Mouse (Mus musculus) embryonic facial prominence, embryonic 15.5 days (tissue): ENCODE measurements at regions not wholly inside any gene's neighbourhood (a gene's known extent, or its start where the extent isn't known, plus 50 kb on each side); places are given as distances from the start of the nearest gene placed in this dataset.

Experiments used
- ATAC-seq: fragments of 200-750 bp; cut with Nextera tagmentation; 2 replicates; pipeline ENCODE4 v1.8.0; 2017; ENCODE audit warnings: low read depth, moderate TSS enrichment; ENCODE audit not compliant: insufficient number of reproducible peaks, low FRiP score, low TSS enrichment
- H3K27ac ChIP-seq: fragments of 300-500 bp; sonication (generic); replicated peaks from 2 replicates; pipeline ENCODE4 v1.5.1; 2015; ENCODE audit warnings: mild to moderate bottlenecking, inconsistent platforms
- H3K27me3 ChIP-seq: fragments of 300-500 bp; sonication (generic); 2 replicates; pipeline ENCODE4 v1.6.1; 2015; ENCODE audit warnings: inconsistent platforms
- H3K36me3 ChIP-seq: fragments of 300-500 bp; sonication (generic); 2 replicates; pipeline ENCODE4 v1.6.1; 2015; ENCODE audit warnings: mild to moderate bottlenecking, inconsistent platforms
- H3K4me1 ChIP-seq: fragments of 300-500 bp; sonication (generic); 2 replicates; pipeline ENCODE4 v1.6.1; 2015; ENCODE audit warnings: inconsistent platforms
- H3K4me2 ChIP-seq: fragments of 300-500 bp; sonication (generic); replicated peaks from 2 replicates; pipeline ENCODE4 v1.6.1; 2015; ENCODE audit warnings: mild to moderate bottlenecking, inconsistent platforms
- H3K4me3 ChIP-seq: fragments of 300-500 bp; sonication (generic); replicated peaks from 2 replicates; pipeline ENCODE4 v1.5.1; 2015; ENCODE audit warnings: mild to moderate bottlenecking, inconsistent platforms
- H3K9ac ChIP-seq: fragments of 300-500 bp; sonication (generic); 2 replicates; pipeline ENCODE4 v1.6.1; 2015; ENCODE audit warnings: inconsistent platforms
- H3K9me3 ChIP-seq: fragments of 300-500 bp; sonication (generic); replicated peaks from 2 replicates; pipeline ENCODE4 v1.6.1; 2016; ENCODE audit warnings: inconsistent platforms
- WGBS: fragments of 180-500 bp; shearing (Covaris S2); methylation state at CpG from one replicate; pipeline ENCODE4 v1.1.7; 2015; 5-methylcytosine and 5-hydroxymethylcytosine counted together

DNA sequence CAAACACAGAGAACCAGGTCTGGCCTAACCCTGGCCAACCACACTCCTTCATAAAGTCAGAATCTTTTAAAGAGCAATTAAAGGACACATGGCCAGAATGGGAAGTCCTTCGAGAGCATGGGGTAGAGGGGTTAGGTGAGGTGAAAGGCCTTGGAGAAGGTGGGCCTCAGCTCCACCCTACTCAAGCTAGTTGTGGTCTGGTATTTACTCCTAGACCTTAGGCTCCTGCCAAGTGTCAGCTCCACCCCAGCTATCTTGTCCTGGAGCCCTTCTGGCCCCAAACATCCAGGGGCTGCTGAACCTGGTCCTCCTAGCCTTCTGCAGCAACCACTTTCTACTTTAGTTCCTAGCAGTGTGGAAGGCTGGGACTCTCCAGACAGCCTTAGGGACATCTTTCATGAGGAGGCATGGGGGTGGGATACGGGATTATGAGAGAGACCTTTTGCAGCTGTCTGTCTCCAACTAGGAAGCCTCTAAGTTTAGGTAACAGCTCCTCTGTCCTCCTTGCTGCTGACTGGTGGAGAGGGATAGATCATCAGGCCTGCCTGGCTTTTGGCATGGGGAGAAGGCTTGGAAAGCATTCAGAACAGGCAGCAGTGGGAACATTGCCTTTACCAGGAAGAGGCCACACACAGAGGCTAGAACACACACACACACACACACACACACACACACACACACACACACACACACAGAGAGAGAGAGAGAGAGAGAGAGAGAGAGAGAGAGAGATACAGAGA lies 90.0 kb upstream of the Ercc6l2 start:
- no peak overlapping the region for H3K9ac ChIP-seq
- H3K9me3 ChIP-seq, result no peaks in the 10 kb centered on the region
- no peaks in the 10 kb centered on the region for H3K36me3 ChIP-seq
- ATAC-seq, result no peak
- no peaks in the 10 kb centered on the region for H3K27me3 ChIP-seq
- no peak overlapping the region for H3K4me3 ChIP-seq
- H3K27ac ChIP-seq, result 0 out of 2 replicates have a peak overlapping the region, but pooled peaks have one; percentile 34
- no peak overlapping the region for H3K4me2 ChIP-seq
- H3K4me1 ChIP-seq, result peaks cover 35% of the 10 kb centered on the region
- WGBS, result 64% methylated on average over 2 of the region's 2 CpGs

DNA sequence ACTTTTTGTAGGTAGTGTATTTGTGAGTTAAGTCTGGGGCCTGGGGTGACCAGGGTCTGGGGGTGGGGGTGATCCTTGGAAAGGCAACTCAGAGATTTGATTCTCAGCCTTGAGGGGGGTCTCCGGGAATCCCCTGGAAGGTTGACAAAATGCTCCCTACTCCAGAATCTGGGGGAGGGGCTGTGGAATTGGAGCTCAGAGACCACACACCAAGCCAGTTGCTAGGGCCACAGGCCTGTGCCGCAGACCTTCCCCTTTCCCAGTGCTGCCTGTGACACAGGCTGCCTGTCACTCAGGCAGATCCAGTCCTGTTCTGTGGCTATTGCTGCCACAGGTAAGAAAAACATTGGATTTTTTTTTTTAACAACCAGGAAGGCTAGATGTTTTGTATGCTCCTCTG lies 89.0 kb upstream of the Ercc6l2 start:
- no peak; the same call in 1 of the 2 replicates for ATAC-seq
- Histone ChIP-seq H3K36me3 (no peaks in the 10 kb centered on the region), H3K4me3 (no peak overlapping the region), H3K4me2 (no peak overlapping the region), H3K9ac (no peak overlapping the region), H3K4me1 (peaks cover 35% of the 10 kb centered on the region), H3K27me3 (no peaks in the 10 kb centered on the region), H3K27ac (peak overlapping the region; percentile 34; the same call in 1 of the 2 replicates), H3K9me3 (no peaks in the 10 kb centered on the region)
- WGBS, result 20% methylated on average over 2 of the region's 2 CpGs

DNA sequence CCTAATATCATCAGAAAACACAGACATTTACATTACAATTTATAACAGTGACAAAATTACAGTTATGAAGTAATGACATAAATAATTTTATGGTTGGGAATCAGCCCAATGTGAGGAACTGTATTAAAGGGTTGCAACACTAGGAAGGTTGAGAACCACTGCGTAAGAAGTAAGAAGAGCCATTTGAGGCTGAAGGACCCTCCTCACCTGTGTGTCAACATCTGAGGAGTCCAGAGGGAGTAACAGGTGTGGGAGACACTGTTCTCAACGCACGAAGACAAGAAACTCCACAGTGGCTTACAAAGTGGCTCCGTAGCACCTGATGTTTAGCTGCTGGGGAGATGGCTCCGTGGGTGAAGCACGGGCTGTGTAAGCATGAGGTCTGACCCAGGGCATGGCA lies 88.5 kb upstream of the Ercc6l2 start:
- Histone ChIP-seq H3K27me3 (no peaks in the 10 kb centered on the region), H3K9me3 (no peaks in the 10 kb centered on the region), H3K9ac (no peak overlapping the region), H3K4me1 (peaks cover 35% of the 10 kb centered on the region), H3K4me2 (no peak overlapping the region), H3K4me3 (no peak overlapping the region), H3K36me3 (no peaks in the 10 kb centered on the region), H3K27ac (no peak overlapping the region)
- WGBS, result 80% methylated on average over 6 of the region's 6 CpGs
- ATAC-seq, result no peak

DNA sequence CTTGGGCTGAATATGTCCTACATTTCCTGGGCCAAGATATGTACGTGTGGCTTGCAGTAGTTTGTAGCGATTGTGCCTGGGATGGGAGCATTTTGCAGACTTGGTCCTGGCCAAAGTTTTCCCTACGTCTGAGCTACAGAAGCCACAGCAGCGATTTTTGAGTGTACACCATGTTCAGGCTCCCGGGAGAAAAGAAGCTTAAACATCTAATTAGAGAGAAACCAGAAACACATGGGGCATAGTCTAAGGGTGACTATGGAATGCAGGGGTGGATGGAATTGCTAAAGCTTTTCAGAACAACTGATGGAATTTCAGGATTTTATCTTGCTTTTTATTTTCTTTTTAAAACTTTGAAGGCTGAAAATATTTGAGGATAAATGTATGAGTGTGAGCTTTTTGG lies 79.3 kb upstream of the Ercc6l2 start:
- Histone ChIP-seq H3K4me3 (no peak overlapping the region), H3K4me2 (no peak overlapping the region), H3K4me1 (no peaks in the 10 kb centered on the region), H3K9me3 (no peaks in the 10 kb centered on the region), H3K9ac (no peak overlapping the region), H3K36me3 (no peaks in the 10 kb centered on the region), H3K27me3 (no peaks in the 10 kb centered on the region), H3K27ac (peak overlapping the region; percentile 53; the same call in 1 of the 2 replicates)
- peak; percentile 75; the same call in 1 of the 2 replicates for ATAC-seq
- WGBS, result 28% methylated on average over 5 of the region's 5 CpGs

DNA sequence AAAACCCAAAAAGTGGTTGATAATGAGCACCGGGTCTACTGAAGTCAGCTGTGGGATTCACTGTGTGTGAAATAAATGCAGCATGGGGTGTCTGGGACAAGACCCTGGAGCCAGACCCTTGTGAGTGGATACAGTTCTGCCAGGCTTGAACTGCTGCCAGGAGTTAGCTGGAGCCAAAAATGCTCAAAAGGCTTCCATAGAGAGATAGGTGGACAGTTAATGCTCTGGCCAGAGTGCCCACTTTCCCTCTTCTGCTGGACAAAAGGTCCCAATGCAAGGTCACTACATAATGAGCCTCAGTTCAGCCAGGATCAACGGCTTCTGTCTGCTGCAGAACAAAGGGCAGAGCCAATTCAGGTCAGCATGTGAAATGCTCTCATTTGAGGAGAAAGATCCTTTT lies 73.2 kb upstream of the Ercc6l2 start:
- ATAC-seq, result no peak

DNA sequence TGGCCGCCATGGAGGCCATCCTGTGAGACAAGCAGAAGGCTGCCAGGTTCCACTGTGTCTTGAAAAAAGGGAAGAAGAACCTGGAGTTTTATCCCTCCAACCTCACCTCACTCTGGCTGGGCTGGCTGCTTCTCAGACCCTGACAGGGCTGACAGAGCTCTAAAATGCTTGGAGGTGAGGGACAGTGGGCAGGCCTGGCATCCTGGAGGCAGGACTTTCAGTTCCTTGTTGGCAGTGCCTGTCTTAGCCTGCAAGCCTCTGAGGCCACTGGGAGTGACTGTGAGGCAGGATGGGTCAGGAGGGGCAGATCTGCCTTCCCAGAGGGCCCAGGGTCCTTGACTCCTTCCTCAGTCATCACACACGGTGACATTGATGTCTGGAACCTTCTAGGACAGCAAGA lies 66.3 kb upstream of the Ercc6l2 start:
- H3K27me3 ChIP-seq, result no peaks in the 10 kb centered on the region
- no peak overlapping the region for H3K27ac ChIP-seq
- 83% methylated on average over 2 of the region's 2 CpGs for WGBS
- H3K4me2 ChIP-seq, result no peak overlapping the region
- H3K36me3 ChIP-seq, result no peaks in the 10 kb centered on the region
- no peaks in the 10 kb centered on the region for H3K4me1 ChIP-seq
- ATAC-seq, result no peak
- no peak overlapping the region for H3K9ac ChIP-seq
- no peak overlapping the region for H3K4me3 ChIP-seq
- H3K9me3 ChIP-seq, result no peaks in the 10 kb centered on the region

More for the DNA sequence above, 73.2 kb upstream of the Ercc6l2 start:
- Histone ChIP-seq H3K4me3 (no peak overlapping the region), H3K4me1 (no peaks in the 10 kb centered on the region), H3K27me3 (no peaks in the 10 kb centered on the region), H3K36me3 (no peaks in the 10 kb centered on the region), H3K4me2 (no peak overlapping the region), H3K9me3 (no peaks in the 10 kb centered on the region), H3K27ac (no peak overlapping the region), H3K9ac (no peak overlapping the region)
- WGBS, result 58% methylated on average over 2 of the region's 2 CpGs

DNA sequence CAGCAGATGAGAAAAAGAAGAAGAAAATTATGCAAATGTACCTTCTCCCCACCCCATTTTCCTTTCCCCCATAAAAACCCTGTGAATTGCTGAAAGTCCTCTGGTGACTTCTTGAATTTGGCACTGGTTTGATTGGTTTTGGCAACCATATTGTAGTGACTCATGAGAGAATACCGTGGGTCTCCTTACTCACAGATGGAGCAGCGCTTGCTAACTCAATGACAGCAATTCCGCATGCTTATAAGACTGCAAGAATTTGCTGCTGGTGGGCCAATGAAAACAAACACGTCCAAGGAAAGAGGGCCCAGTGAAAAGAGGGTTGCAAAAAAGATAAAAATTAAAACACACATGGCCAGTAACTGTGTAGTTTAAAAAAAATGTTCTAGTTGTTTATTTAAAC lies 65.0 kb upstream of the Ercc6l2 start:
- Histone ChIP-seq H3K27ac (no peak overlapping the region), H3K36me3 (no peaks in the 10 kb centered on the region), H3K9me3 (no peaks in the 10 kb centered on the region), H3K4me1 (no peaks in the 10 kb centered on the region), H3K4me2 (no peak overlapping the region), H3K27me3 (no peaks in the 10 kb centered on the region), H3K4me3 (no peak overlapping the region), H3K9ac (no peak overlapping the region)
- ATAC-seq, result no peak
- 61% methylated on average over 4 of the region's 4 CpGs for WGBS

DNA sequence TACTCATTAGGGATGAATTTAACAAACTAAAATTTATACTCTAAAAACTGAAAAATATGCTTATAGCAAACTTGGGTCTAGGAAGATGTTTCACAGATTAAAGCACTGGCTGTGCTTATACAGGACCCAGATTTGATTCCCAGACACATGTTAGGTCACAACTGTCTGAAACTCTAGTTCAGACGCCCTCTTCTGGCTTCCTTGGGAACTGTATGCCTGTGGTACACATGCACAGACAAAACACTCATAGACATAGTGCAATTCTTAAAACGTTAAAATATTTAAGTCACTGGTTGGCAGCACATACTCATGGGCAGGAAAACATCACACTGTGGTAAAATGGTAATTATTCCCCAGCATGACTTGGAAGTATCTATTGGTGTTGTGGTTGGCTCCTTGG lies 63.8 kb upstream of the Ercc6l2 start:
- Histone ChIP-seq H3K27ac (no peak overlapping the region), H3K4me1 (no peaks in the 10 kb centered on the region), H3K9me3 (no peaks in the 10 kb centered on the region), H3K4me2 (no peak overlapping the region), H3K4me3 (no peak overlapping the region), H3K27me3 (no peaks in the 10 kb centered on the region), H3K36me3 (no peaks in the 10 kb centered on the region), H3K9ac (no peak overlapping the region)
- ATAC-seq, result no peak
- 52% methylated on average over 2 of the region's 2 CpGs for WGBS

DNA sequence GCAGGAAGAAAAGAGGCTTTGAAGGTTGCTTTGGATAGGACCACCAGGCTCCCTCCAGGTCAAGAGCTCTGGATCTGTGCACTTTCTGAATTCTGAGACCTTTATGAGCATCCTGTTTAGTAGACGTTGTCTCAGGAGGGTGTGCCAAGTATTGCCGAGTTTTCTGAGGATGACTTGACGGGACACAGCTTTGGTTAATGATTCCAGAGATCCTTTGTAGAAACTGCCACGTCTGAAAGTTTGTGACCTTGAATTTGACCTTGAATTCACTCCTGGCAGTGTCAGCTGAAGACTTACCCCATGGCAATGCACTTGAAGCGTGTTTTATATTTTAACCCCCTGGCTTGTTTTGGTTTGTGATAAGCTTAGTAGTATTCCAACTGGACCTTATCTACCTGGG lies 58.0 kb upstream of the Ercc6l2 start:
- H3K4me2 ChIP-seq, result no peak overlapping the region
- H3K4me3 ChIP-seq, result no peak overlapping the region
- no peaks in the 10 kb centered on the region for H3K36me3 ChIP-seq
- no peaks in the 10 kb centered on the region for H3K4me1 ChIP-seq
- ATAC-seq, result no peak
- H3K9me3 ChIP-seq, result no peaks in the 10 kb centered on the region
- 73% methylated on average over 5 of the region's 5 CpGs for WGBS
- no peak overlapping the region for H3K27ac ChIP-seq
- no peak overlapping the region for H3K9ac ChIP-seq
- no peaks in the 10 kb centered on the region for H3K27me3 ChIP-seq

DNA sequence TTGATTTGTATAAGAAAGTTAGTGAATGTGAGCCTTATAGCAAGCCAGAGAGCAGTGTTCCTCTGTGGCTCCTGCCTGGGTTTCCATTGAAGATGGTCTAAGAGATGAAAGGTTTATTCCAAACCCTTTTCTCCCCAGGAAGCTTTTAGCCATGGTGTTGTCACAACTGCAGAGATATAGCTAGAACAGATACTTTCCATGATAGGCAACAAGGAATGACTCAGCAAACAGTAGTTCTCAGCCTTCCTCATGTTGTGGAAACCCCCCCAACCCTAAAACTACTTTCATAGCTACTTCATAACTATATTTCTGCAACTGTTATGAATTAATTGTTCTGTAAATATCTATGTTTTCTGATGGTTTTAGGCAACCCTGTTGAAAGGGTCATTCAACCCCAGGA lies 53.5 kb upstream of the Ercc6l2 start:
- no peaks in the 10 kb centered on the region for H3K9me3 ChIP-seq
- H3K4me1 ChIP-seq, result no peaks in the 10 kb centered on the region
- H3K36me3 ChIP-seq, result no peaks in the 10 kb centered on the region
- no peak overlapping the region for H3K4me3 ChIP-seq
- no peak for ATAC-seq
- no peak overlapping the region for H3K4me2 ChIP-seq
- H3K27me3 ChIP-seq, result no peaks in the 10 kb centered on the region
- no peak overlapping the region for H3K27ac ChIP-seq
- no peak overlapping the region for H3K9ac ChIP-seq
